Comparison of ENCODE assay signal across 8 mouse cellular contexts in the genomic region with DNA sequence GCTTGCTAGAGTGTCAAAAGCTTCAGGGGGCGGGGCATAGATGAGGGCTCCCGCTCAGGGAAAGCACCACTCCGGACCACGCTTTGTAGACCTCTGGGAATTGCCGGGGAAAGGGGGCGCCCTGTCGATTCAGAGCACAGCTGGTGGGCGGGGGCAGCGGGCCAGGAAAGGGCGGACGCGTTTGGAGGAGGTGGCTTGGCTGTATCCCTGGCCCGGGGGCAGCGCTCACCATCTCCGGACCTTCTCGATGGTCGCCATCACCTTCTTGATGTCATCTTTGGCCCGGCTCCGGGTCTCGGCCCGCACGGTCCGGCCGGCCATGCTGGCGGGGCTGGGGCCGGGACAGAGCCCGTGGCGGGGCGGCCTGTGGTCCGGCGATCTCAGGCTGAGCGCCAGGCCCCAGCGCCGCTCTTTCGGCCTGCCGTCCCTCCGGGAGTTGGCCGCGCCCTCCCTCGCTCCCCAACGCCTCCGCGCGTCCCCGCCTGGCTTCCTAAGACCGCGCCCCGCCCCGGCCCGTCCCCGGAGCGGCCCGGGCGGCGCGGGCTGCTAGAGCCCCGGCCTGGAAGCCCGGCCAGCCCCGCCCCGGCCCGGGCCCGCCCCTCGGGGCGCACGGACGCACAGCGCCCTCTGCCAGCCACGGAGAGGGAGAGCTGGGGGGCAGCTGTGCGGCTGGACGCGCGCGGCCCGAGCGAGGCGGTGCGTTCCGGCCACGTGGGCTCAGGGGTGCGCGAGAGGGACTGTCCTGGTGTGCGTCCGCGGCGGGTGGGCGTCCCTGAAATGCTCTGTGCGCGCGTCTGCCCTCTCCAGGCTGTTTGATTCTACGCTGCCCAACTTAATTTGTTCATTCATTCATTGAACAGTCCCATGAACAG. TPM values are rescaled to one million over a fixed set of nuclear protein-coding genes. Genes with fewer than 3 reads are reported as not detected.
DNase-seq lines count a peak whose midpoint lies in the region; ATAC-seq lines count a peak whose summit lies in the region.

TSS of gene Bcl7c (minus strand) at position 727 of the 872 bp plus-strand sequence.

- peak within 1 kb of the TSS; percentile 91 for H3K4me3 ChIP-seq in hindbrain, embryonic 14.5 days (replicated peaks; ENCODE audit: low read length)

- H3K36me3 ChIP-seq in hindbrain, embryonic 14.5 days (replicated peaks; ENCODE audit: control insufficient read depth, insufficient read depth) = peaks cover 30% of the 10 kb centered on the region

- no peaks in the 10 kb centered on the region for H3K27me3 ChIP-seq in hindbrain, embryonic 14.5 days (ENCODE audit: control insufficient read depth, insufficient read depth, low read length)

- peak; percentile 87 for ATAC-seq in hindbrain, embryonic 14.5 days (ENCODE audit: low FRiP score)

- H3K4me1 ChIP-seq in hindbrain, embryonic 14.5 days (replicated peaks; ENCODE audit: control insufficient read depth, insufficient read depth, low read length) = peaks cover 19% of the 10 kb centered on the region

- peak; percentile 98 for DNase-seq in ZHBTc4 (ENCODE audit: low read depth, low spot score)
- peak; percentile 79 to 84 for DNase-seq in cerebellum, postnatal 36 days
- peak; percentile 81 to 84 for DNase-seq in frontal cortex, postnatal 36 days (ENCODE audit: low spot score in 2 of 2)
- DNase-seq in hindbrain, embryonic 14.5 days (ENCODE audit: low spot score) = peak; percentile 86
- peak; percentile 77 to 90 for DNase-seq in left cerebral cortex, adult 18-20 months (ENCODE audit: low spot score in 2 of 2)
- peak; percentile 96 to 99 for DNase-seq in lung, postnatal 4 days
- DNase-seq in retina, postnatal 1 day = peak; percentile 98
- peak; percentile 78 to 84 for DNase-seq in urinary bladder, adult 18-20 months (ENCODE audit: low spot score in 2 of 2)

- H3K9ac ChIP-seq in hindbrain, embryonic 14.5 days = peak within 1 kb of the TSS; percentile 90

- H3K9me3 ChIP-seq in hindbrain, embryonic 14.5 days (ENCODE audit: control insufficient read depth, low read length) = no peaks in the 10 kb centered on the region

- under 1% methylated on average over 74 of the region's 90 CpGs for WGBS in hindbrain, embryonic 14.5 days

- H3K4me2 ChIP-seq in hindbrain, embryonic 14.5 days (replicated peaks) = peak within 1 kb of the TSS; percentile 61

- H3K27ac ChIP-seq in hindbrain, embryonic 14.5 days = peak within 1 kb of the TSS; percentile 96

RNA-seq across cellular contexts. Expression of gene Bcl7c, which starts in this region (rescaled TPM):
- polyA plus RNA-seq in hindbrain, embryonic 14.5 days (2014; fragmentation: Nextera tagmentation; extraction: Ambion mirVana) = 50.2 and 57.4 TPM in 2 replicates
- total RNA-seq in left cerebral cortex, adult 18-20 months (2021) = 10 to 100 TPM; 44.6 to 46.4 TPM

Comparison
In these comparisons a context has a peak if more than half of its experiments do, and no peak if none do; other contexts are left out.
1. Peak in every context shown above with its lines: DNase-seq, ATAC-seq, H3K4me3 ChIP-seq and H3K27ac ChIP-seq.